Mouse (Mus musculus): ENCODE data around the gene Spag6l.
"Not testable (repeated sequence)": the region's sequence is repeated elsewhere in the genome, so short reads cannot be mapped to it uniquely, and the experiment has no call there.

The Spag6l gene

GRCm38 (mm10) chr16:16828757-16829615, at the start of gene Spag6l:
Gene Spag6l, minus strand, starts transcription at chr16:16829456.
- CTCF ChIA-PET, result no interaction called here

- CTCF ChIA-PET, result no interaction called here
Observed at GRCm38 (mm10) chr16:16879025-16879424, 49.8 kb upstream of the Spag6l start.

DNA sequence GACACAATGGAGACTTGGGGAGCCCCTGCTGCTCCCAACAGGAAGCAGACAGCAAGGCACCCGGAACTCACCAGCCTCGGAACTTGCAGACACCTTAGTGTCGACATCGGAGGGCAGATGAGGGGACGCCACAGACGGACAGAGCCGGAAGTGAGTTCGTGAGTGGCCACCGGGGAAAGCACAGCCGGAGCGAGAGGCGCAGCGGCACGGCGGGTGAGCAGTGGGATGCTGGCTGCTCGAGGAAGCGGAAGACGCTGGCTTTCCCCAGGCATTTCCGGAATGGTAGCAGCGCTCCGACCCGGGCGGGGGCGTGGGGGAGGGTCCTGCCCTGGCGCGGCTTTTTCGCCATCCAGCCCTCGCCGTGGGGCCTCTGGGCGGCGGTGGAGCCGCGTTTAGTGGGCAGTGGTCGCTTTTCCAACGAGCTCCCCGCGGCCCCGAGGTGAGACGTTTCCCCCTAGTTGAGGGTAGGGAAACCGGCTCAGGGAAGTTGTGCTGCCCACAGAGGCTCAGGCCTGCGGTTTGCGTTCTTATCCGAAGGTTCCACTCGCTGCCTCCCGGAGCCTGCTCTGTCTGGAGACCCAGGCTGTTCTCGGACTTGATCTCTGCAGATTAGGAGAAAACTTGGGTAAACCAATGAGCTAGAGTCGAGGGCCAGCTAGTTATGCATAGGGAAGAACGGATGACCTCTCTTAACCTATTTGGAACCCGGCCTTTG, 41.5 kb upstream of the Spag6l start, which contains the start of the genes Top3b and Vpreb1:
TSS of gene Top3b (plus strand) at position 120 of the 715 bp plus-strand sequence.
TSS of gene Vpreb1 (minus strand) at position 227 of the 715 bp plus-strand sequence.
- CTCF ChIA-PET, result interaction anchor here (0.9 kb wide), 1 partner anchor 26 kb away, joined by 3 read pairs; no protein-coding TSS in a partner anchor

DNA sequence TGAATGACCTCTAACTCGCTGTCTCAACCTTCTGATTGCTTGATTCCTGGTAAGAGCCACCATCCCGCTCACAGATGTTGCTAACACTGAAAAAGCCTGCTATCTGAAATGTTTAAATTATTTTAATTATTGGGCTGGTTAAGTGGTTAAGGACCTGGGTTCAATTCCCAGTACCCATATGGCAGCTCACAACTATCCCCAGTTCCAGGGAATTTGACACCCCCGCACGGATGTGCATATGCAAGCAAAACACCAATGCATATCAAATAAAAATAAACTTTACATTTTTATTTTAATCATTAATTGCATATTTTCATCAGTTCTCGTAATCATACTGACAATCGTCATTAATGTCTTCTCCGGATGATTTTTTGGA, 41.0 kb upstream of the Spag6l start:
- CTCF ChIA-PET, result no interaction called here

- CTCF ChIA-PET, result no interaction called here
Observed at GRCm38 (mm10) chr16:16865696-16866561, 36.7 kb upstream of the Spag6l start.

DNA sequence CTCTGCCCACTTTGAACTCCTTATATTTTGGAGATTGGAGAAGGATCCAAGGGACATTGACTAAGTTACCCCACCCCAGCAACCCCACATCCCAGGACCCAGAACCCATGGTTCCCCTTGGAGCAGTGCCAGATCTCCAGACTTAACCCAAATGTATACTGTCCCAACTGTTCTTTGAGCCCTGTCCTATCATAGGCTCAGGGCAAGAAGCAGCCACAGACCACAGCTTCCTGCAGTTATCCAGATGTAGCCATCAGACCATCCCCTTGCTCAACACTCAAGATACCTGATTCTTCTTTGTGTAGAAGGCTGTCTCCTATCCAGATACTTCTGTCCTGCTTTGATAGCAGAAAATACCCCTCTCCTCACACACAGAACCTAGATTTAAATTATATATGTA, 36.0 kb upstream of the Spag6l start:
- CTCF ChIA-PET, result no interaction called here

DNA sequence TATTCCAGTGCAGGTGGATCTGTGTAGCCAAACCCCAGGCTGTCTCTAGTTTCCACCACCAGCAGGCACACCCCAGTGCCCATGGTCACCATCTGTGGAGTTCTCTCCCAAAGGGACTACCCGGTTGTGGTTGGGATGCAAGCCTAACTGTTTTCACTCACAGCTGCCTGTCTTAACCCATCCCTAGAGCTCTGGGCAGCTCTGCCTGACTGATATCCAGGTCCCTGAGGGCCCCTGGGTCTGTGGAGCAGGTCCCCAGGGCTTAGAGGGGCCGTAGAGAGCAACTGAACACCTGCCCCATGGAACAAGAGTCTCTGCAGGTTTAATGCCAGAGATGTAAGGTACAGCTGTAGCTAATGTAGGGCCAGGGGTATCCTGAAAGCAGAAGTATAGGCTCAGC, 34.7 kb upstream of the Spag6l start, which contains the start of gene Igll1:
TSS of gene Igll1 (minus strand) at position 8 of the 400 bp plus-strand sequence.
- CTCF ChIA-PET, result no interaction called here

DNA sequence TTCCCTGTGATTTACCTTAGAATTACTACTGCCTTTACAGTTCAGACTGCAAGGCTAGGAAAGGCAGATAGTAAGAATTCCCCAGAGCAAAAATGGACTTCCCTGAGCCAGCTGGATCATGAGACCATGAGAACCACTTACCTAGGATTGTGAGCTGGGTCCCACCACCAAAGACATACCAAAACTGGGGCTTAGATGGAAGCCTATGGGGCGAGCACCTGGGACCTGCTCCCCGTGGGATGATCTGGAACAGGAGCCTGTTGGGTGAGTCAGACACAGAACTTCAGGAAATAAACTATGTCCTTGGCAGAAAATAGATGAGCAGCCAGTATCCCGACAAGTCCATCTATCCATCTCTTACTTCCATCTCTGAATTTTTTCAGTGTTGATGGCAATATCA, 33.0 kb upstream of the Spag6l start:
- CTCF ChIA-PET, result no interaction called here

DNA sequence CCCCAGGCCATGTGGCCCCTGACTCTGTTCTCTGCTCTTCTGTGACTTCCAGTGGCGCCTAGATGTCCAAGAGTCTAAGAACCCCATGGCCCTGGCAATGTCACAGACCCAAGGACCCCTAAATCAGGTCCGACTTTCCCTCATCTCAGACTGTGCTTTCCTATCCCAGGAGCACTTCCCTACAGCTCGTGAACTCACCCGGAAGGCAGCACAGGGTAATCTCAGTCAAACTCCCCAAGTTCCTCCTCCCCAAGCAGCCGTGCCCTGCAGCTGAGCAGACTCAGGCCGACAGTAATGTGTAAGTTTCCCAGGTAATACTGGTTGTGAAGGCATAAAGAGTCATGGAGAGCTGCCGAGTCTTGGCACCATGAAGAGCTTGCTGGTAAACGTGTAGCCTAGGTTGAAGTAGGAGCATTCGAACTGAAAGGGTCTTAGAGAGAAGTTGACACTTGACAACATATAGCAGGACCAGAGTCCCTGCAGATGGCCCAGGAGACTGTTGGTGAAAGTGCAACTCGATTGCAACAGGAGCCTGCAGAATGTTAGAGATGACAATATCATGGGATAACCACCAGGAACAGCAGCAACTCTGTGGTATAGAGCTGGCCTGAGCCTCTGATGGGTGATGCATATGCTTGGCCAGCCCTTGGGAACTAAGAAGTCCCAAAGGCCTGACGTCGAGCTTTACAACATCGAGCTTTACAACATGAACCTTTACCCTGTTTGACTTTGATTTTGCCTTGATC, 27.6 kb upstream of the Spag6l start:
- CTCF ChIA-PET, result interaction anchor here (0.6 kb wide), 1 partner anchor 30 kb away, joined by 5 read pairs; no protein-coding TSS in a partner anchor

DNA sequence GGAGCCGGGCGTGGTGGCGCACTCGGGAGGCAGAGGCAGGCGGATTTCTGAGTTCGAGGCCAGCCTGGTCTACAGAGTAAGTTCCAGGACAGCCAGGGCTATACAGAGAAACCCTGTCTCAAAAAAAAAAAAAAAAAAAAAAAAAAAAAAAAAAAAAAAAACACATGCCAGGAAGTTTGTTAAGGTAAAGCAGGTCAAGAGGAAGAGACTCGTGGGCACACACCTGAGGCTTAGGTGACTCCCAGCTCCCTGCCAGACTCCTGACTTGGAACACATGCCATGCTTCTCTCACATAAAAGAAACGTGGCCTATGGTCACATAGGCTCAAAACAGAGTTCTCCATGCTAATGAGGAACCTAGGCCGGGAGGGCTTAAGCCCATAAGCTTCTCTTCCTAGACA, 26.8 kb upstream of the Spag6l start:
- CTCF ChIA-PET, result not testable (repeated sequence)

GRCm38 (mm10) chr16:16855541-16855940, 26.3 kb upstream of the Spag6l start:
- CTCF ChIA-PET, result interaction anchor here (1.3 kb wide), 1 partner anchor 55 kb away, joined by 3 read pairs; no protein-coding TSS in a partner anchor

DNA sequence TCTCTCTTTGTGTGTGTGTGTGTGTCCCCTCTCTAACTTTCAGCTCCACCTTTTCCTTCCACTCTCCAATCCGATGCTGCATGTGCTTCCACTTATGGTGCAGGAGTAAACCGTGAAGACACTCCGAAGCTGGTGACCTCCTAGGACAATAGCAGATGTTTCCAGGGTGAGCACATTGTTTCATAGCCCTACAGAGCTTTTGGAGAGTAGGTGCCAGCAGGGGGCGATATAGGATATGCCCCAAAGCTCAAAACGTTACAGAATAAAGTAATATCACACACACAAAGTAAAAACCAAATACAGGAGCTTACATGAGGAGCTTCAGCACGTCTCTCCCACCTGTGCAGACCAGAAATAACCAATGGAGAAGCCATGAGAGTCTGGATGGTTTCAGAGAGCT, 25.6 kb upstream of the Spag6l start:
- CTCF ChIA-PET, result interaction anchor here (0.5 to 1.3 kb wide), 3 partner anchors 55 to 57 kb away, joined by 3 read pairs; no protein-coding TSS in a partner anchor

DNA sequence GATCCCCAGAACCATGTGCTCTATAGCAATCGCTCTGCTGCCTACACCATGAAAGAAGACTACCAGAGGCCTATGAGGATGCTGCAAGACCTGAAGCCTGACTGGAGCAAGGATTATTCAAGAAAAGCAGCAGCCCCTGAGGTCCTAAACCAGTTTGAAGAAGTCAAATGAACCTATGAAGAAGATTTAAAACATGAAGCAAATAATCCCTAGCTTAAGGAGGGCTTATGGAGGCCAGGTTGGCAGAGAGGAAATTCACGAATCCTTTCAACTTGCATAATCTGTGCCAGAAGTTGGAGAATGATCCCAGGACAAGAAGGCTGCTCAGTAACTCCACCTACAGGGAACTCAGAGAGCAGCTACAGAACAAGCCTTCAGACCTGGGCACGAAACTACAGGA, 23.2 kb upstream of the Spag6l start:
- CTCF ChIA-PET, result no interaction called here

DNA sequence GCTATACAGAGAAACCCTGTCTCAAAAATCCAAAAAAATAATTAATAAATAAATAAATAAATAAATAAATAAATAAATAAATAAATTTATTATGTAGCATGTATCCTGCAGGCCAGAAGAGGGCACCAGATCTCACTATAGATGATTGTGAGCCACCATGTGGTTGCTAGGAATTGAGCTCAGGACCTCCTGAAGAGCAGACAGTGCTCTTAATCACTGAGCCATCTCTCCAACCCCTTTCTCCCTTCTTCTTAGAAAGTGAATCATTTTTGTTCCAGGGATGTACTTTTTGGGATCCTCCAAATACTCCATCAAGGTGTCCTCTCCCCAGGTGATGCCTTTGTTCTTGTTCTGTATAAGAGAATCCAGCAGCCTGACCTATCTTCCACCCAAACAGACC, 19.9 kb upstream of the Spag6l start:
- CTCF ChIA-PET, result no interaction called here

DNA sequence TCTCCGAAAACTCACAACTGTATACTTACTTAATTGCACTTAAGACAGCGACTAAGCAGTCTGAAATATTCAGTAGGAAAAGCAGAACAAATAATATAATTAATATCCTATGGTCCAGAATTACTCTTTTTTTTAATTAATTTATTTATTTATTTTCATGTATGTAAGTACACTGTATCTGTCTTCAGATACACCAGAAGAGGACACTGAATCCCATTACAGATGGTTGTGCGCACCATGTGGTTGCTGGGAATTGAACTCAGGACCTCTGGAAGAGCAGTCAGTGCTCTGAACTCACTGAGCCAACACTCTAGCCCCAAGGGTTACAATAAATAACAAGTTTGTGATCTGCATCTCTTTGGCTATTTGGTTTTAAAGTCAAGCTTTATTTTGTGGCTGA, 415 bp upstream of the Spag6l start:
- CTCF ChIA-PET, result no interaction called here

GRCm38 (mm10) chr16:16826223-16826622, 3.0 kb downstream of the Spag6l start:
- CTCF ChIA-PET, result interaction anchor here (0.6 kb wide), 1 partner anchor 31 kb away, joined by 5 read pairs; no protein-coding TSS in a partner anchor

DNA sequence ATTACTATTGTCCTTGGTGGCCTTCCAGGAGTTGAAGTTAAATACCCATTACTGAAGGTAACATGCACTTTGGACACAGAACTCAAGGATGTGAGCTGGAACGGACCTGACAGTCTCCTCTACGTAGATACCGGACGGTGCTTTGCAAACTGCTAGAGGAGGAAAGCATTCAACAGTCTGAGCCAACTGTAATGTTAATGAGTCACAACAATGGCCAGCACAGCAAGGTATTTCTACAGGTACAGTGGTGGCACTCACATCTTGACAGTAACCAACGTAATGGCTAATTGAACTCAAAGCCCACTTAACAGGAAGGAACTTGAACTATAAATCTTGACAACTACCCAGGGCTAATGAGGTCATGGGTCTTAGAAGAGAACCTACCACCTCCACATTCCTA, 3.8 kb downstream of the Spag6l start:
- CTCF ChIA-PET, result no interaction called here

GRCm38 (mm10) chr16:16806325-16806724, 22.9 kb downstream of the Spag6l start:
- CTCF ChIA-PET, result no interaction called here
